Mouse (Mus musculus) spleen, embryonic (tissue): ENCODE data around the gene Uba1.

ENCODE experiments used
- CTCF ChIA-PET: fragments of 350-600 bp; sonication (Branson Sonifier 250); formaldehyde crosslinking; loops from one replicate; lab custom pipeline; 2022; lab: Charles Lee

Gene Uba1

GRCm38 (mm10) chrX:20658026-20658652, at the start of gene Uba1:
Uba1 (plus strand) TSS chrX:20658326.
- CTCF ChIA-PET: interaction anchor here (0.6 kb wide), 1 partner anchor 35 kb away, joined by 4 read pairs; no protein-coding TSS in a partner anchor

GRCm38 (mm10) chrX:20608500-20608899, 49.6 kb upstream of the Uba1 start:
- CTCF ChIA-PET: no interaction called here

- CTCF ChIA-PET: no interaction called here
These were observed 41.3 kb upstream of the Uba1 start for GRCm38 (mm10) chrX:20616861-20617175.

GRCm38 (mm10) chrX:20617176-20617902, 40.8 kb upstream of the Uba1 start, which contains the start of the genes Rbm10 and Ndufb11:
Rbm10 (plus strand) TSS chrX:20617503.
Ndufb11 (minus strand) TSS chrX:20617619.
- CTCF ChIA-PET: no interaction called here

- CTCF ChIA-PET: no interaction called here
These were observed 40.2 kb upstream of the Uba1 start for GRCm38 (mm10) chrX:20617903-20618399.

GRCm38 (mm10) chrX:20638141-20638540, 20.0 kb upstream of the Uba1 start:
- CTCF ChIA-PET: no interaction called here

GRCm38 (mm10) chrX:20644780-20645179, 13.3 kb upstream of the Uba1 start:
- CTCF ChIA-PET: no interaction called here

- CTCF ChIA-PET: interaction anchor here (0.6 kb wide), 1 partner anchor 36 kb away, joined by 4 read pairs; no protein-coding TSS in a partner anchor
These were observed 533 bp upstream of the Uba1 start for GRCm38 (mm10) chrX:20657593-20657992.

GRCm38 (mm10) chrX:20658891-20659406, 823 bp downstream of the Uba1 start:
- CTCF ChIA-PET: no interaction called here

- CTCF ChIA-PET: interaction anchor here (0.9 kb wide), 1 partner anchor 25 kb away, joined by 4 read pairs; the partner anchor contains the start of gene Cdk16
These were observed 4.2 kb downstream of the Uba1 start for GRCm38 (mm10) chrX:20662317-20662715.

GRCm38 (mm10) chrX:20662716-20663443, 4.8 kb downstream of the Uba1 start:
- CTCF ChIA-PET: interaction anchor here (0.9 kb wide), 1 partner anchor 24 kb away, joined by 4 read pairs; the partner anchor contains the start of gene Cdk16

- CTCF ChIA-PET: no interaction called here
These were observed 5.3 kb downstream of the Uba1 start for GRCm38 (mm10) chrX:20663444-20663790.

GRCm38 (mm10) chrX:20687519-20688067, 29.5 kb downstream of the Uba1 start, which contains the start of gene Cdk16:
Cdk16 (plus strand) TSS chrX:20687954.
- CTCF ChIA-PET: interaction anchor here (1.5 kb wide), 1 partner anchor 25 kb away, joined by 4 read pairs; no protein-coding TSS in a partner anchor

- CTCF ChIA-PET: interaction anchor here (1.5 kb wide), 1 partner anchor 26 kb away, joined by 4 read pairs; no protein-coding TSS in a partner anchor
These were observed 30.0 kb downstream of the Uba1 start for GRCm38 (mm10) chrX:20688068-20688547.

GRCm38 (mm10) chrX:20688615-20689014, 30.5 kb downstream of the Uba1 start:
- CTCF ChIA-PET: no interaction called here

GRCm38 (mm10) chrX:20691566-20691965, 33.4 kb downstream of the Uba1 start:
- CTCF ChIA-PET: interaction anchor here (0.7 kb wide), 1 partner anchor 1482 kb away, joined by 3 read pairs; no protein-coding TSS in a partner anchor

- CTCF ChIA-PET: no interaction called here
These were observed 34.5 kb downstream of the Uba1 start for GRCm38 (mm10) chrX:20692616-20693015.

- CTCF ChIA-PET: no interaction called here
These were observed 37.7 kb downstream of the Uba1 start for GRCm38 (mm10) chrX:20695842-20696241.

GRCm38 (mm10) chrX:20703741-20704290, 45.7 kb downstream of the Uba1 start, which contains the start of gene Usp11:
Usp11 (plus strand) TSS chrX:20703906.
- CTCF ChIA-PET: no interaction called here

GRCm38 (mm10) chrX:20704295-20705082, 46.4 kb downstream of the Uba1 start:
- CTCF ChIA-PET: no interaction called here
